Mouse (Mus musculus) adrenal gland, adult 18-20 months (tissue): ENCODE measurements around the gene Ttc23l. TPM values are rescaled to one million over a fixed set of nuclear protein-coding genes. Genes with fewer than 3 reads are reported as not detected.
"Not testable (repeated sequence)": the region's sequence is repeated elsewhere in the genome, so short reads cannot be mapped to it uniquely, and the experiment has no call there.

Source experiments
- DNase-seq, 2 experiments: peaks; one replicate each; pipeline ENCODE4 v3.0.0; 2021 to 2022; ENCODE audit warnings: low spot score in 2 of 2
- total RNA-seq, 2 experiments: library from RNA; stranded (reverse); gene quantifications; 1 replicate in 1 of 2; 2 replicates in 1 of 2; pipeline ENCODE4 v1.2.3; 2021

The Ttc23l gene
- total RNA-seq, 2 experiments from 2014 or later = not detected

GRCm38 (mm10) chr15:10525896-10526295 is 32.6 kb downstream of the Ttc23l start:
- no peak for DNase-seq

- DNase-seq = no peak
These were observed 43.3 kb downstream of the Ttc23l start for GRCm38 (mm10) chr15:10515166-10515565.

GRCm38 (mm10) chr15:10506099-10506498 is 52.4 kb downstream of the Ttc23l start:
- peak in 1 of 2 experiments; percentile 26 for DNase-seq

GRCm38 (mm10) chr15:10500838-10501719 is 57.4 kb downstream of the Ttc23l start:
- DNase-seq = peak; percentile 21 to 40

DNA sequence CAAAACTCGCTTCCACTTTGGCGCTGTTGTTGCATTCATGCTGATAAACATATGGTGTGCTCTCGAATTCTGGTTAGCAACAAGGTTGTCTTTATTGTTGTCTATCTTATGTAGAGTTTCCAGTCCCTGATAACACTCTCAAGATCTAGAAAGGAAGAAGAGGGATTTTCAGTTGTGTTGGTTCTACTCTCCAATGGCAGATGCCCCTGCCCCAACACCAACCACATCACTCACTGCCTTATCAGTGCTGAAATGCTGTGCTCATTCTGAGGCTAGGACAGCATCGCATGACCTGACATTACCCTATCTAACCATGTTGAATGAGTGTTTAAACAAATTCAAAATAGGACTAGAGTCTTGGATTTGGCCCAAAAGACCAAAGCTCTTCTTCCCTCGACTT is 58.4 kb downstream of the Ttc23l start:
- DNase-seq = no peak

DNA sequence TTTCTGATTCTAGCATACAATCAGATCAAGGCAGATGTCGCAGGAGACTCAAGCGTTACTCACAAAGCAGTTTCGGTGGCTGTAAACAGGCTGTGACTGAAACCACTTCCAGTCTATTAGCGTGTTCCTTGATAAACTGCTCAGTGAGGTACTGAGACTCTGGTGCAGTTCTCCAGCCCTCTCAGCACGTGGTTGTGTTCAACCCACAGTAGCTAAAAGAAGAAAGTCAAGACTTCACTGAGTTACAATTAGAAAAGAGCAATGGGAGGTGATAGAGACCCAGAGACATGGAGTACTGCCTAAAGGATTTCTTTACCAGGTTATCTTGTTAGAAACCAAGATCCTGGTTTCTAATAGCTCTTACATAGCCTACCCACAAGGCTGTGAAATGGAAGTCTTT is 58.9 kb downstream of the Ttc23l start:
- DNase-seq = no peak

DNA sequence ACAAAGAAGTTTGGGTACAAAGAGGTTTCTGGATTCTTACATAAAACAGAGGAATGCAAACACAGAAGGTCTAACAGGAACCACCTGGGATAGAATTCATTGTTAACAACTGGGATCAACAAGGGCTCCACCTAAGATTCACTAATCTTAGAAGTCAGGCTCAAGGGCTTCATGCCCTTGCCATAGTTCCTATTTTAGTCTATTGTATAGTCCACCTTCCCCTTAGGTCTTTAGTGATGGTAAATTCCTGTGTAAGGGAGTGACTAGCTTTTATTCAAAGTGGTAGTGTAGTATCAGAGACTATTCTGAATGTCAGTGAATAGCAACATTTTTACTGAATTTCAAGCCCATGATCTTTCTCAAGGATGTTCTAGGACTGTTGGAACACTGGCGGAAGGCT is 61.8 kb downstream of the Ttc23l start:
- DNase-seq = not testable (repeated sequence)

DNA sequence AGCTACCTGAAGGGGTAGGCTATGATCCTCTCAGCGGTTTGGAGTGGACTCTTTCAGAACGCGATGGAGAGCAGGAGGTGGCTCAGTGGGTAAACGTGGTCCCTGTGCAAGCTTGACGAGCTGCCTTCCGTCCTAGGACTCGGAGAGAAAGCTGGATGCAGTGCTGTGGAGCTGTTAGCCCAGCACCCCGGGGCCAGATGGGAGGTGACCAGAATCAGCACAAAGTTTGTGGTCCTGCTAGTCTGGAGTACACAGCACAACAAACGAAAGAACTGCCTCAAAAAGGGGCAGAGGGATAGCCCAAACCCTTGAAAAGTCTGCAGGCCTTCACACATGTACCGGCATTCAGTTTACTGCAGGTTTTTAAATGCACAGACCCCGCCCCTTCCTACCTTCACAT is 62.5 kb downstream of the Ttc23l start:
- DNase-seq = no peak

DNA sequence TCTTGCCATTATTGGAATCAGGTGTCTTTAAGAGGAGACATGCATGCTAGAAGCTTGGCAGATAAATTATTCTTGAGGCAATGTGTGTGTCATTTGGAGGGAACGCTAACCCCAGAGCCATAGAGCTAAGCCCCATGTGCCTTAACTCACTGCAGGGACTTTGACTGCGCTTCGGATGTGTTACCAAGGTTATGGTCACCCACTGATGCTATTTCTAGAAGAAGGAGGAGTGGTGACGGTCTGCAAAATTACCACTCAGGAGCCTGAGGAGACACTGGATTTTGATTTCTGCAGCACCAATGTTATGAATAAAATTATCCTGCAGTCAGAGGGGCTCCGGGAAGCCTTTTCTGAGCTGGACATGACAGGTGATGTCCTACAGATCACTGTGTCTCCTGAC is 68.4 kb downstream of the Ttc23l start:
- DNase-seq = no peak

- no peak for DNase-seq
These were observed 71.2 kb downstream of the Ttc23l start for GRCm38 (mm10) chr15:10487246-10487645.

DNA sequence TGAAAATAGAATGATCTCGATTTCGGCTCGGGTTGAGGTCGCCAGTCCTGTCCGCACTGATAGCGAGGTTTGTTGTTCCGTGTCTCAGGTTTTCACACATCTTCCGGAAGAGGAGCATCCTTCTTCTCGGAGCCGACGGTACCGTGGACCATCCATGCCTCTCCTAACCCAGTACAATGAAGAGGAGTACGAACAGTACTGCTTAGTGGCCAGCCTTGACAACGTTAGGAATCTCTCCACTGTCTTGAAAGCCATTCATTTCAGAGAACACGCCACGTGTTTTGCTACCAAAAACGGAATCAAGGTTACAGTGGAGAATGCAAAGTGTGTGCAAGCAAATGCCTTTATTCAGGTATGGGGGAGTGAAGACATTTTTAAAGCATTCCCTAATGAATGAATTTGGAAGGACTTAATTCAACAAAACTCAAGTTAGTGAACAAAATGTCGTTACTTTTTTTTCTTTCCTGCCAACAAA is 72.1 kb downstream of the Ttc23l start:
- no peak for DNase-seq

- DNase-seq = peak; percentile 79 to 85
These were observed 72.7 kb downstream of the Ttc23l start, which contains the start of the genes Brix1 and Rad1 for GRCm38 (mm10) chr15:10485484-10486364. TSS of gene Brix1 (minus strand) at chr15:10485947. TSS of gene Rad1 (plus strand) at chr15:10486018.

DNA sequence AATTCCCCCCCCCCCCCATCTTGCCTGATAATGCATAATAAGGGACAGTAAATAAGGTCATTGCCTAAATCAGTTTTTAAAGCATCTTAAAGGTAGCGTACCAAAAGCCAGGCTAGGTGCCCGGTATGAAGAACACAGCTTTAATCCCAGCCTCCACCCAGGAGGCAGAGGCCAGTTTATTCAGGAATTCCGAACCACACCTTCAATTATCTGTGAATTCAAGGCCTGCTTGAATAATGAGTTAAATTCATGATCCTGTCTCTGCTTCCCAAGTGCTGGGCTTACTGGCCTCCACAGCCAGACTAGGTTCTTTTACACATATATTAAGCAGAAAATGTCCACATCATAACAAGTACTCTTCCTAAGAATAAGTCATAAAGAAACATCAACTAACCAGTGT is 87.5 kb downstream of the Ttc23l start:
- DNase-seq = no peak

- DNase-seq = peak; percentile 80 to 84
These were observed 88.2 kb downstream of the Ttc23l start, which contains the start of gene Dnajc21 for GRCm38 (mm10) chr15:10470151-10470831. TSS of gene Dnajc21 (minus strand) at chr15:10470516.

DNA sequence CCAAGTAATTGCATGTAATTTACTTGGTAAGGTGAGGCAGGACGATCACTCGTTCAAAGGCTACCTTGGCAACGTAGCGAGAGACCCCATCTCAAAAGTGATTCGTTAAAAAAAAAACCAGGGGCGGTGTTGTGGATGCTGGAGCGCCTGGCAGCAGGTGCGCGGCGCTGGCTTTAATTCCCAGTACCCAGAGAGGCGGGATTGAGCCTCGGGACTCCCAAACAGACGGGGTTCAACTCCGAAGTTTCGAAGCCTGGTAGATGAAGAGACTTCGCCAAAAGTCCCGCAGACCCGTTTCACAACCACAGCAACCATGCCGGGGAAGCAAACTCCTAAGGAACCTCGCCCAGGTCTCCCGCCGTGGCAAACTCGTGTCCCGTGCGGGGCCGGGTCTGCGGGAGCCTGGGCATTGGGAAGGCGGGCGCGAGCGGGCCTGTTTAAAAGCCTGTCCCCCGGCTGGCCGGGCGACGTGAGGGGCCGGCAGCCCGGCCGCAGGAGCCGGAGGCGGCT is 88.8 kb downstream of the Ttc23l start:
- DNase-seq = peak in 1 of 2 experiments; percentile 59

- no peak for DNase-seq
These were observed 89.7 kb downstream of the Ttc23l start for GRCm38 (mm10) chr15:10468761-10469160.

- DNase-seq = no peak
These were observed 93.8 kb downstream of the Ttc23l start for GRCm38 (mm10) chr15:10464678-10465077.

DNA sequence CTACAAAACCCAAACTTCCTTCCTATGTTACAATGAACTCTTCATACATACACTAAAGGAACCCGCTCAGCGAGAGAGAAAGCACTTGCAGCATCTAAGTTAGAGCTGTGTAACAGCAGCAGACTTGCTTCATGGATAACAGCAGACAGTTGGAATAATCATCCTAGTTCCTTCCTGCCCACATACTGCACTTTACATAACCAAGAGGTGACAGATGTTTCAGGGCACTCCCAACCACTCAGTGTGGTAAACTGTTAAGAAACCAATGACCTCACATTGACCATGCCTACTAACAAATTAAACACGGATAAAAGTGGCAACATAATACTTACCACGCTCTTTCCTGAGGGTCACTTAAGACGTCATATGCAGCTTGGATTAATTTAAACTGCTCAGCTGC is 94.9 kb downstream of the Ttc23l start:
- no peak for DNase-seq

- DNase-seq = no peak
These were observed 97.5 kb downstream of the Ttc23l start for GRCm38 (mm10) chr15:10460986-10461385.
